Mouse (Mus musculus): ENCODE results near the gene Fam193a. TPM values are rescaled to one million over a fixed set of nuclear protein-coding genes. Genes with fewer than 3 reads are reported as not detected.

Gene Fam193a
- polyA plus RNA-seq, 1 experiment from 2014 or later = 16.7 TPM

GRCm38 (mm10) chr5:34530116-34530515 lies 160.4 kb downstream of the Fam193a start:
- Histone ChIP-seq H3K27me3 (peaks cover 17% of the 10 kb centered on the region; the same call in 1 of the 2 replicates), H3K4me1 (replicated peaks) (peaks cover 10% of the 10 kb centered on the region; the same call in 1 of the 2 replicates), H3K4me2 (no peak overlapping the region), H3K9ac (no peak overlapping the region), H3K27ac (no peak overlapping the region), H3K4me3 (no peak overlapping the region), H3K9me3 (no peaks in the 10 kb centered on the region), H3K36me3 (no peaks in the 10 kb centered on the region)
- no peak for ATAC-seq (ENCODE audit: low FRiP score)
- WGBS = 83% methylated on average over 5 of the region's 5 CpGs

GRCm38 (mm10) chr5:34530687-34531086 lies 161.0 kb downstream of the Fam193a start:
- no peak overlapping the region for H3K9ac ChIP-seq
- no peak overlapping the region for H3K4me3 ChIP-seq
- H3K9me3 ChIP-seq = no peaks in the 10 kb centered on the region
- H3K36me3 ChIP-seq = no peaks in the 10 kb centered on the region
- H3K4me2 ChIP-seq = no peak overlapping the region
- no peak overlapping the region for H3K27ac ChIP-seq
- 45% methylated on average over 4 of the region's 4 CpGs for WGBS
- no peak for ATAC-seq (ENCODE audit: low FRiP score)
- peaks cover 7% of the 10 kb centered on the region; the same call in 1 of the 2 replicates for H3K4me1 ChIP-seq (replicated peaks)
- peaks cover 17% of the 10 kb centered on the region; the same call in 1 of the 2 replicates for H3K27me3 ChIP-seq

- Histone ChIP-seq H3K27ac (no peak overlapping the region), H3K9me3 (no peaks in the 10 kb centered on the region), H3K27me3 (no peaks in the 10 kb centered on the region), H3K9ac (no peak overlapping the region), H3K4me3 (no peak overlapping the region), H3K36me3 (no peaks in the 10 kb centered on the region), H3K4me1 (replicated peaks) (no peaks in the 10 kb centered on the region), H3K4me2 (no peak overlapping the region)
- 81% methylated on average over 5 of the region's 5 CpGs for WGBS
- no peak for ATAC-seq (ENCODE audit: low FRiP score)
These were observed 163.3 kb downstream of the Fam193a start for GRCm38 (mm10) chr5:34533066-34533465.

- ATAC-seq (ENCODE audit: low FRiP score) = no peak
- Histone ChIP-seq H3K9me3 (no peaks in the 10 kb centered on the region), H3K27me3 (no peaks in the 10 kb centered on the region), H3K4me1 (replicated peaks) (no peaks in the 10 kb centered on the region), H3K4me3 (no peak overlapping the region), H3K4me2 (no peak overlapping the region), H3K27ac (no peak overlapping the region), H3K36me3 (no peaks in the 10 kb centered on the region), H3K9ac (no peak overlapping the region)
- 71% methylated on average over 3 of the region's 3 CpGs for WGBS
These were observed 164.1 kb downstream of the Fam193a start for GRCm38 (mm10) chr5:34533820-34534219.

- no peak for ATAC-seq (ENCODE audit: low FRiP score)
- Histone ChIP-seq H3K27me3 (no peaks in the 10 kb centered on the region), H3K4me2 (no peak overlapping the region), H3K36me3 (no peaks in the 10 kb centered on the region), H3K9ac (no peak overlapping the region), H3K9me3 (no peaks in the 10 kb centered on the region), H3K4me1 (replicated peaks) (no peaks in the 10 kb centered on the region), H3K4me3 (no peak overlapping the region), H3K27ac (no peak overlapping the region)
- WGBS = 82% methylated on average over 5 of the region's 5 CpGs
These were observed 165.2 kb downstream of the Fam193a start for GRCm38 (mm10) chr5:34534776-34535581.

- no peak overlapping the region for H3K27ac ChIP-seq
- H3K9me3 ChIP-seq = no peaks in the 10 kb centered on the region
- ATAC-seq (ENCODE audit: low FRiP score) = no peak
- H3K4me1 ChIP-seq (replicated peaks) = no peaks in the 10 kb centered on the region
- no peak overlapping the region for H3K4me3 ChIP-seq
- 93% methylated on average over 7 of the region's 7 CpGs for WGBS
- no peak overlapping the region for H3K4me2 ChIP-seq
- H3K9ac ChIP-seq = no peak overlapping the region
- H3K27me3 ChIP-seq = no peaks in the 10 kb centered on the region
- H3K36me3 ChIP-seq = no peaks in the 10 kb centered on the region
These were observed 166.1 kb downstream of the Fam193a start for GRCm38 (mm10) chr5:34535831-34536230.

Other genes starting within 250 kb of the Fam193a start
- 0.14 and 0.28 TPM in 2 replicates for gene Poln, start 200.5 kb upstream of the Fam193a start, polyA plus RNA-seq (2015; fragmentation: Nextera tagmentation; extraction: Ambion mirVana)
- 19.0 and 19.7 TPM in 2 replicates for gene Haus3, start 200.4 kb upstream of the Fam193a start, polyA plus RNA-seq (2015; fragmentation: Nextera tagmentation; extraction: Ambion mirVana)
- 33.5 and 33.6 TPM in 2 replicates for gene Mxd4, start 182.2 kb upstream of the Fam193a start, polyA plus RNA-seq (2015; fragmentation: Nextera tagmentation; extraction: Ambion mirVana)
- 4.6 and 5.4 TPM in 2 replicates for gene Zfyve28, start 81.5 kb upstream of the Fam193a start, polyA plus RNA-seq (2015; fragmentation: Nextera tagmentation; extraction: Ambion mirVana)
- gene Cfap99, start 81.3 kb upstream of the Fam193a start, polyA plus RNA-seq (2015; fragmentation: Nextera tagmentation; extraction: Ambion mirVana) = 0.08 TPM in 1 of 2 replicates, not detected in the other
- gene Rnf4, start 33.6 kb upstream of the Fam193a start, polyA plus RNA-seq (2015; fragmentation: Nextera tagmentation; extraction: Ambion mirVana) = 131 and 140 TPM in 2 replicates
- 10.3 and 10.7 TPM in 2 replicates for gene Tnip2, start 144.1 kb downstream of the Fam193a start, polyA plus RNA-seq (2015; fragmentation: Nextera tagmentation; extraction: Ambion mirVana)
- gene Sh3bp2, start 155.9 kb downstream of the Fam193a start, polyA plus RNA-seq (2015; fragmentation: Nextera tagmentation; extraction: Ambion mirVana) = 17.1 and 20.9 TPM in 2 replicates
- 206 and 216 TPM in 2 replicates for gene Add1, start 203.7 kb downstream of the Fam193a start, polyA plus RNA-seq (2015; fragmentation: Nextera tagmentation; extraction: Ambion mirVana)